Mouse (Mus musculus) granulocyte monocyte progenitor cell, adult 5-6 weeks (primary cell): ENCODE measurements around the gene Mctp1. TPM values are rescaled to one million over a fixed set of nuclear protein-coding genes. Genes with fewer than 3 reads are reported as not detected.

Source experiments
- ATAC-seq: replicated peaks from 2 replicates; pipeline ENCODE4 v1.8.0; 2016; ENCODE audit warnings: mild to moderate bottlenecking, moderate TSS enrichment, inconsistent platforms; ENCODE audit not compliant: poor library complexity, severe bottlenecking
- total RNA-seq, 2 experiments: library from RNA; stranded (forward) in 1 of 2; stranded (reverse) in 1 of 2; fragments of 200-712, 200-1000 nt in 1 of 2; fragments of >200 nt in 1 of 2; fragmentation: Nextera tagmentation in 1 of 2; gene quantifications; 2 replicates each; pipeline ENCODE4 v1.2.3; 2014 to 2017

Gene Mctp1
- total RNA-seq, 2 experiments from 2014 or later, result 42.4 to 70.2 TPM

DNA sequence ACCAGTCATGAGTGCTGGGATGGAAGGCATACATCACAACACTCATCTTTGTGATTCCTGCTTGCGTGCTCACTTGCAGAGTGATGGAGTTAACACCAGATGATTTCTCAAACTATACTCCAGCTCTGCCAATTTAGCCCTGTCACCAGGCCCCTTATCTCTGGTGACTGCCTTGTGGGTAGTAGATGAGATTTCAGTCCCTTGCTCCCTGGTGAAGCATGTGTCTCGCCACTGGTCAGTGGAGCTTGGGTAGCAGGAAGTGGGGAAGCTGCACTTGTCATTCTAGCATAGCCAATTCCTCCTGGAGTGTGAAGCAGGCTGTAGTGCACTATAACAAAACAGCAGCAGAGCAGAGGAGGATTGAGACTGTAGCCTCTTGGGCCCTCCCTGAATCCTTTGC is 208.6 kb downstream of the Mctp1 start:
- ATAC-seq, result peak; percentile 19

DNA sequence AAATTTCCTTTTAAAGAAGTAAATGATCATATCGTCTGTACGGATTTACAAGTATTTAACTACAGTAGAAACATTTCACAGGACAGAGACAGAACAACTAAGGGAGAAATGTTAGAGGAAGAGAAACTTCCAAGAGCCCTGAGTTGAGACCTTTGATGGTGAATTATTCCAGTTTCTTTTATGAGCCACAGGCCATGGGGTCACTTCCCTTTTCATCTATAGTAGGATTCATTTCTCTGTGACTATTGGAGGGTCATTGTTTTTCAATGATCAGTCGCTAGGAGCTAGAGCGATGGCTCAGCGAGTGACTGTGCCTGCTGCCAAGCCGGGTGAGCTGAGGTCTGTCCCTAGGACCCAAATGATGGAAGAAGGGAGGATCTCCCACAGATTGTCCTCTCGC is 212.7 kb downstream of the Mctp1 start:
- peak; percentile 84 for ATAC-seq

DNA sequence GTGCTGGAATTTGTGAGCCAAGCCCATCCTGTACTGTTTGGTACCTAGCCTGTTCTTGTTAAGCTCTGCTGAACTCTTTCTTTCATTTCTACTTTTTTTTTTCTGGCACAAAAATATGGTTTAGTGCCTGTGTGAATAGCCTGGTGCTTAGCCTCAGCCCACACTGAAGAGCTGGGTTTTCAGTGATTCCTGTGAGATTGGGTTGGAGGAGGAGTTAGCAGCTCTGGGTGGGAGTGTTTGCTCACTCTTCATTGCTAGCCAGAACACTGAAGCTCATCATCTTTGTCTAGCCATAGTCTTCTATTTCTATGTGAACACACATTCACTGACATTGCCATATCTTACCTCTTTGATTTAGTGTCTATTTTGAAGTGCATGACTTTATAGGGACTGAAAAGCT is 225.1 kb downstream of the Mctp1 start:
- peak; percentile 12; the same call in 1 of the 2 replicates for ATAC-seq

DNA sequence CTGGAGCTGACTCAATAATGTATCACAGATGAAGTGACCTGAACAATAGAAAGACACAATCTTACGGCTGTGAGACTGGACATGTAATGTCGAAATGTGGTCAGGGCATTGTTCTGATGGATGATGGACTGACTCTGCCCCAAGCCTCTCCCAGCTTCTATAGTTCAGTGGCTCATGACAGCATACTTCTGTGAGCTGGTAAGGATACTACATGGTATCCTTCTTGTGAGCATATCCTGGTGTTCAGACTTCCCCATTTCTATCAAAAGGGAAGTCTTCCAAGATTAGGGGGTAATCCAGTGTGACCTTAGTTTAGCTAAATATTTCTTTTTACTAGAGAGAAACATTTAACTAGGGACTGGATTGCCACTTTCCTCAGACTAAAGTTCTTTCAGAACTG is 227.2 kb downstream of the Mctp1 start:
- ATAC-seq, result peak; percentile 84

DNA sequence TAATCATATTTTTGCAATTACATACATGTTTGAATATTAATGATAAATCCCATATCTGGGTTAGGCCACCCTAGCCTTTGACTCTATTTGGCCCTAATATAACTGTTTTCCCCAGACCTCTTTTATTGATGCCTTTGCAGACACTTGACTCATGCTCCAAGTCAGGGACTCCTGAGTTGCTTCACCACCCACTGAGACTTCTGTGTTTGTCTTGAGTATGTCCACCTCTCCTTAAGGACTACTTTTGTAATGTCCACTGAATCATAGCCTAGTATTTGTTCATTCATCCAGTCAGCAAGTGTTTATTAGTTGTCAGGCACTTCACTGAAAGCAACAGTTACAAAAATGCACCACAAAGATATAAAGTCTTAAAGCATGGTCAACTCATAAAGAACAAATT is 235.8 kb downstream of the Mctp1 start:
- peak; percentile 70 for ATAC-seq

DNA sequence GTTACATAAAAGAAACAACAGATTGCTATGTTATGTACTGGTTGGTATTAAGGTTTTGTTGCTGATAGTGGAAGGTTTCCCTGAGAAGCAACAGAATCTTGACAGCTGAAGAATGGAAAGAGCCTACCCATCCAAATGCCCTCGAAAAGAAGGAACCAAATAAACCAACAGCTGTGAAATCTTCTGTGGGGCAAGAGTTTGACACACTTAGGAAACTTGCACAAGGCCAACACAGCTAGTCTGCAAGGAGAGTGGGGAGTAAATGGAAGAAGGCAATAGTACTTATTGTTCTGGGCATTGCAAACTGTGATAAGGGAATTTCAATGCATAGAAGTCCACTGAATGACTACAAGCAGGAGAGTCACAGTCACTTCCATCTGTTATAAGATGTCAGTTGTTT is 236.2 kb downstream of the Mctp1 start:
- ATAC-seq, result peak; percentile 98

DNA sequence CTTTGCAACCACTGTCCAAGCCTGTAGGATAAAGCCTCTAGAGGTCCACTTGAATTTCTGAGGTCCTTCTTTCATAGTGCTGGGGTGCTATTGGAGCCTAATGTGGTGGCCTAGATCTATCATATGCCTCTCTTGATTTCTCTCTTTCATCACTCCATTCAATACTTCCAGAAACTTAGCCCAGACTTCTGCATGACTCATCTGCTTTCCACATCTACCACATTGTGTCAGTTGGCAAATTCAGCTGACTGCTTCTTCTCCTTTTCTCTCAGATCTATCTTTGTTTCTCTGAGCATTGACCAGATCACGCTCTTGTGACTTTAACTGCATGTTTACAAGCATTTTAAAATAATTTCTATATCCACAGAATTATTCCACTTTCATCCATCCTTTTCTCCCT is 249.4 kb downstream of the Mctp1 start:
- ATAC-seq, result peak; percentile 99

DNA sequence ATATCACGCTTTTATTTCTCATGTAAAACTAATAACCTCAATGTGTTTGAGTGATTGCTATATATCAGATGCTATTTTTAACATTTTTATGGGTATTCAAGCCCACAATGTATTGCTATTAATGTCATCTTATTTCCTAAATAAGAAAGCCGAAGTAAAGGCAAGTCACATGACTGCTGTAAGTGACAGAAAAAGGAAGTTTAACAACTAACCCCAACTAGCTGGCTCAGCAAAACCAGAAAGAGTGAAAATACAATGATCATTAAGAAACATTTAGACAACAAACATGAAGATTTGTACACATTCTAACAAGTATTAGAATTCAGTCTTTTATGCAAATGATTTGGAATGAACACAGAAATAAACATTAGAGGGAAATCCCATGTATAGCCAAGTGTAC is 253.9 kb downstream of the Mctp1 start:
- ATAC-seq, result peak; percentile 47

DNA sequence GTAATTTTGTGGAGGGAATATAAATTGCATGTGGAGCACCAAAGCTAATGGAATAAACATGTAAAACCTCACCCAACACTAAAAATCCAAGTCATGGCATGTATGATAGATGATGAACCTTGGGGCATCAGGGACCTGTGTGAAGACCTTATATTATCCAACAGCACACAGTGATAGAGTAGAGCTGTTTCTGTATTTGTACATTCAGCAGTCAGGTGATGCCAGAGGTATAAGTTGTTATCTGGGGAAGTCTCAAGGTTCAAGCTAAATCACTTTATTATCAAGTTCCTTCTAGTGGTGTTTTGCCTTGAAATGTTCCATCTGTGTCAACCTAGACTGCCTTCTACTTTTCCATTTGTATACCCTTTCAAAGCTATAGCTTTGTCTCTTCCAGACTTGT is 275.2 kb downstream of the Mctp1 start:
- ATAC-seq, result no peak

DNA sequence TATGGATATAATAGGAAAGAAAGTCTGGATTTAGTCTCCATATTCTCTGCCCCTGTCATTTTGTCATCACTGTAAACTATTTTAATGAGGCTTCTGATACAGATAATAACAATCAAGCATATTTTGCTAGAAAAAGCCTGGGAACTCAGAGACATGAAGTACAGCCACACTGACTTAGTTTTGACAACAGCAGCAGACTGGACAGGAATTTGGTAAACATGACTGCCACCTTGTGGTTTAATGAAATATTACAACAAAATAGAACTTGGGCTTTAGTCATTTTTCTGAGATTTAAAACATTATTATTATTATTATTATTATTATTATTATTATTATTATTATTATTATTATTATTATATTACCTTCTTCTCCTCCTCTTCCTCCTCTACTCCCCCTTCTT is 297.0 kb downstream of the Mctp1 start:
- ATAC-seq, result peak; percentile 82

DNA sequence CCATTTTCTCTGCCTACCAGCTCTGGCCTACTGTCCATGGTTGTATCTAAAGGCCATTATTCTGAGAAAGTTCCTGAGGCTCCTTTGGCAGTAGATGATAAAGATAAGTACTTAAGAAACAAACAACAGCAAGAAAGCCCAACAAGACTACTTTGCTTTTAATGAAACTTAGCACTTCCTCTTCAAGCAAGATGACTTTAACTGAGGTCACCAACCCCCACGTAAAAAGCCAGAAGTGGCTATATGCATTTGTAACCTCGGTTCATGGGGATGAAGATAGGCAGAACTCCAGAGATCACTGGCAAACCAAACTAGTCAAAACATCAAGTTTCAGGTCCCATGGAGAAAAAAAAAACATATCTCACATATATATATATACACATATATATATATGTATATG is 305.0 kb downstream of the Mctp1 start:
- peak; percentile 71 for ATAC-seq

DNA sequence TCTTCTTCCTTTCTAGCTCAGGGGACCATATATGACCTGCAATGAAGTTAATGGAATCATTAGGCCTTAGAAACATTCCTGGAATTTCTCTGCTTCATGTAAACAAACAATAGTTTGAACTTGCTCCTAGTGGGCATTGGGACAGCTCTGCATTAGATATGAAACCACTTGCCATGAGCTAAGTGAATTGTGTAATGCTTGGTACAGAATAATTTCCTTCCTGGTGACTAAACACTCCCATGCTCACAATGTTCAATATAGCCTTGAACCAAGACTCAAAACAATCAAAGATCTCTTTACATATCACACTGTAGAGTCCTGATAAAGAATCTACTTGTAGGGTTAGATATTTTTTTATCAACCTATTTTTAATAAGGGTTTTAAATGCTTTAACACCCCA is 305.8 kb downstream of the Mctp1 start:
- ATAC-seq, result peak; percentile 73

DNA sequence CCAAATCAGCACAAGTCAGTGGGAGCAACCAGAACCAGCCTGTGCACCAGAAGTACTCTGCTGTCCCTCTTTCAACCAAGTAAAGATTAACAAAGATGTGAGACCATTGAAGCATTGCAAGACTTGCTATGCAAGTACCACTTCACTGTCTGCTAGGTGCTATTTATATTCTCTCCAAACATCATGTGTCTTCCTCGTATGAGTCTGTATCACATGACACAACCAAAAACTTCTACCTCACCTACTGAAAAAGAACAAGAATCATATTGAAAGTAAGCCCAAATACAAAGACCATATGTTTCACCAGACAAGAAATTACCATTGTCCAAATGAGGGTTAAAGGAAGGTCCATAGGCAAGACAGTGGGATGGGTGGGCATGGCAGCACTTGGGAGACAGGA is 306.4 kb downstream of the Mctp1 start:
- no peak for ATAC-seq

DNA sequence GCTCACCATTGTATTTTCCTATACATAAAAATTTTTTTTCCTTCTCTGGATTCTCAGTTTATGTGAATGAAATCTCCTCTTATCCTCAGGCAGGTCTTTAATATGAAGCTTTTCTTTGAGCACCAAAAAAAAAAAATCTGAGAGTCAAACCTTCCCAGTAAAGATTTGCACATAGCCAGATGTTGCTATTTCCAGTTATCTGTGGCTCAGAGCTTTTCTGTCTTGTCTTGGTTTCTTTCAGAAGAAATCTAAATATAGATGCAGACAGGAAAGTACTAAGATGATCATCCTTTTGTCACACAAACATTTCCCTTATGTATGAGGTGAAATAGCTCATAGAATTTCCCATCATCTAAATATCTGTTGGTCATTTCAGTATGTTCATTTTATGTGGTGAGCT is 349.7 kb downstream of the Mctp1 start:
- no peak for ATAC-seq

DNA sequence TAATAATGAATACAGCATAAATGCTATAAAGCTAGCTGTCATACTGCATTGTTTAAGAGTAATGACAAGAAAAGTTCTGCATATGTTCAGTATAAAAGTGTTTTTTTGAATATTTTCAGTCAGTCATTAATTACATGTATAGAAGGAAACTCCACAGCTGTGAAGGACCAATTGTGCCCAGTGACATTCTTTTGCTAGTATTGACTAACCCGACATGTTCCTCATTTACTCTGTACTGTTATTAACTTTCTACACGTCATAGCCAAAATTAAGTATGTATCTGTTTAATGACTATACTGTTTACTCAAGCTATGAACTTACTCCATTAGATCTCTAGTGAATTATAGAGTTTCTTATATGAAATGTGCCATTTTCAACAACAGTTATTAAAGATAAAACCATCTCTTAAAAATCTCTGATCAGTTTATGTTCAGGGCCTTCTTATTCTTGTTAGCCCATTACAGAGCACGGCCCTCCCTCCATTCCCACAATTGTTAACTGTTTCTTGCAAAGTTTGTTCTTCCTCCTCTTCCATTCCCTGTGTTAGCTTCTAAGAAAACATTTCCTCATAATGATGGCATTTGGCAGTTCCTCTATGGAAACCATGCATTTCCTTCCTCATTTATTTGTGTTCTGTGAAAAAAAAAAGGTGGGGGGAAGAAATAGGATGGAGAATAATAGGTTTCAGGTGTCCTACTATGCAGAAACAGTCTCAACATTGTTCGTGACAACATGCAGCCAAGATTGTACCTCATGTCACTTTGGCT is 366.5 kb downstream of the Mctp1 start:
- ATAC-seq, result peak; percentile 95

DNA sequence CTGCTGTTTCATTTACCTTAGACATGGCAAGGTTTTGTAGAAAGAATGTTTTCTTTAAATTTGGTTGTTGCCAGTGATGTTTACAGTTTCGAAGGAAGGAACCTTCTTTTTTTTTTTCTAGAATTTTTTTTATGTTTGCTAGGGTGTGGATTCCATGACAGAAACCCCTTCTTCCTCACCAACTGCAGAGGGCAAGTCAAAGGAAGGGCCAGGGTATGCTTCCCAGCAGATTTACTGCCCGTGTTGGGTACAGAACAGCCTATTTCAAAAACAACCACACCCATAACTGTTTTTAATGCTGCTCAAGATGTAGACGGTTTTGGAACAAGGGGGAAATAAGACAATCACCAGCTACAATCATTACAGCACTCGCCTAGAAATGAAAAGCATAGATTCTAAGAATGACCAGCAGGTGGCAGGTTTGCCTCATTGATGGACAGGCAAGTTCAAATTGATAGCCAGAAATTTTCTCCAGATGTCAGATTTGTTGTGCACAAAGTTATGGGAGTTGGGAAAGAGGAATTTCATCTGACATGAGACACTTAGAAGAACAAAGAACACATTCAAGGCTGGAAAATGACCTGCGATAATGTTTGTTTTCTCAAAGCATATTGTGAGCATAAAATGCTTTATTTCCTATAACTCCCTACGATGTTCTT is 375.6 kb downstream of the Mctp1 start:
- ATAC-seq, result peak; percentile 62

DNA sequence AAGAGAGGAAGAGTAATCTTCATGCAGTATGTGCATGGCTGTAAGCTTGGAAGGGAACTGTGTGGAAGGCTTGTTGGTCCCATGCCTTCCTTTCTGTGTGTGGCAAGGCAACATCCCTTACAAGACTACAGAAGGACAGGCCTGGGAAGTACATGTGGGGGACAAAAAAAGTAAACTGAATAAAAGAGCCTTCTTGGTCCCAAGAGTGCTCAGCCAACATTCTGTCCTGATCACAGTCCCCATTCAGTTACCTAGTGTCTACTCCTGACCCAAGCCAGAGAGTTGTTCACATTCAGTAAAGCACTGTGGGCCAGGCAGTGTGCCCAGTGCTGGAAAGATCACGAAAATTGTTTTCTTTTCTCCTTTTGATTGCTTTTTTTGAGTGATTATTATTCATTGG is 415.3 kb downstream of the Mctp1 start:
- ATAC-seq, result no peak

DNA sequence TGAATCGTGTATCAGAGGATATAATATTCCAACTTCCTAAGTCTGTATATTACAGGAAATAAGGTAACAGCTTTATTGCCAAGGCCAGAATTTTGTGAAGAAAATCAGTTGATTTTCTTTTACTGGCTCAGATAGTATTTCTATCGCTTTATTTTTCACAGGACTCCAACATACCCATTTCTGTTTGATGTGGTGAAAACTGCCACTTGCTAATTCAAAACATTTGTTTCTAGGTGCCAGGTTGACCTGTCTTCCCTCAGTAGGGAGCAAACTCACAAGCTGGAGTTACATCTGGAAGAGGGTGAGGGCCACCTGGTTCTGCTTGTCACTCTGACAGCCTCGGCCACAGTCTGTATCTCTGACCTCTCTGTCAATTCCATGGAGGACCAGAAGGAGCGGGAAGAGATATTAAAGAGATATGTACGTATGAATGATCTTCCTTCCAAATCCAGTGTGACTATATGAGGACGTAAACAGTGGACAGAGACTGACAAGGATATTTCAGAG is 416.8 kb downstream of the Mctp1 start:
- ATAC-seq, result no peak

DNA sequence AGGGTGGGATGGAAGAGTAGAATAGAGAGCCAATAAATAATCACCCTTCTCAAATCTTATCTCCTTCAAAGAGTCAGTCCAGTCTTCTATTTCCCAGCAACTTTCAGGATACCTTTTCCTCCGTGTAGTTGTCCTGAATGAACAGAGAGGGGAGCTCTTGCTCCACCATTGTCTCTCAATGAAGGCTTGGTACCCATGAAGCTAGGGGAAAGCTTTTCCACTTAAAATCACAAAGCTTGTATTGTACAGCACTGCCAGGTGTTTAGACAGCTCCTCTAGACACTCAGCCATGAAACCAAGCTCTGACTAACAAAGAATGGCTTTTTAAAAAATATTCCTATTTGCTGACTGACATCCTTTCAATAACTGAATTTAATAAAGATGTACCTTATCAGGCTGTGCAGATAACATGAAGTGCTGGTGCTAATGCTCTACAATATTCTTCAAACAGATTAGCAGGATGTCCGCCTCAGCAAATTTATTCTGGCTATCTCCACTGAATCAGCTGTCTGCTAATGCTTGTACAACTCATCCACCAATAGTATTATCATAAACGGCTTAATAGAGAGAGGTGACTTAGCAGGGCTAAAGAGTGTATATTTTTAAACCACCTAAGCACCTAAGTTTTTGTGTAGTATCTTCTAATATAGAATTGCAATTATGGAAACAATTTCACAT is 417.9 kb downstream of the Mctp1 start:
- no peak for ATAC-seq

DNA sequence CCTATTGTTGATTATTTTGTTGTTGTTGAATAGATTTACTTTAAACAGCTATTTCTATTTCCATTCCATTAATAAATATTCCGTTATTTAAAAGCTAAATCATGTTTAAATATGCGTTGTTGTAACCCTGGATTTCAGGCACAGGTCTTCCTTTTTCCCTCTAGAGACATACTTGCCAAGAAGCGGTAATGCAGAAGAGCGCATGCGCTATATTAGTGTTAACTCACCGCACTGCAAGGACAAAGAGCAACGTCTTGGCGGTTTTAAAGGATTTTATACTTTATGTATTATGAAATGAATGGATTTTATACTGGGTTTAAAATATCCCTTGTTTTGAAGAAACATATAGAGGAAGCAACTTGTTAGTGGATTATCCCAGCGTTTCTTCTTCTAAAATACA is 418.6 kb downstream of the Mctp1 start:
- no peak for ATAC-seq

DNA sequence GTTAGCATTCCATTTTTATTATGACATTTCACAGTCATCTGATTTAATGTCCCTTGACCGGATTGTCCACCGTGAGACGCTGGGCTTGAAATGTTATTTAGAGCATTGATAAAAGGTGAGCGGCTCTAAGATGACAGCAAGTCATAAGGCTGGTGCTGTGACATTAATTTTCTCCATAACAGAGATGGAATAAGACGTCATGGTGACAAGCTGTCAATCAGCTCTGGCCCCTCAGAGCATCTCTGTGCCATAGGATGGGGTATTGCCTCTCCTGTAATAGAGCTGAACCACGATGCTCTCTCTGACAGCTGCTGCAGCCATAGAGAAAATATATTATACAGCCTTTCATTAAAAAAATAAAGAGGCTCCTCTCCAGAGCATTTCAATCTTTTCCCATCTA is 419.5 kb downstream of the Mctp1 start:
- ATAC-seq, result no peak
